Mouse (Mus musculus): ENCODE measurements around the gene Egfr.

Egfr gene

GRCm38 (mm10) chr11:16830531-16831227, 78.7 kb downstream of the Egfr start:
- no peak for DNase-seq

- DNase-seq, result no peak
Measured at GRCm38 (mm10) chr11:16831974-16832464, 80.0 kb downstream of the Egfr start.

GRCm38 (mm10) chr11:16838772-16839171, 86.8 kb downstream of the Egfr start:
- no peak for DNase-seq

- no peak for DNase-seq
Measured at GRCm38 (mm10) chr11:16842924-16843323, 90.9 kb downstream of the Egfr start.

- DNase-seq, result no peak
Measured at GRCm38 (mm10) chr11:16843889-16844568, 92.0 kb downstream of the Egfr start.

- no peak for DNase-seq
Measured at GRCm38 (mm10) chr11:16848881-16849280, 96.9 kb downstream of the Egfr start.

GRCm38 (mm10) chr11:16851361-16851760, 99.4 kb downstream of the Egfr start:
- no peak for DNase-seq

GRCm38 (mm10) chr11:16854111-16854510, 102.1 kb downstream of the Egfr start:
- DNase-seq, result no peak

GRCm38 (mm10) chr11:16857346-16857745, 105.3 kb downstream of the Egfr start:
- DNase-seq, result no peak

- no peak for DNase-seq
Measured at GRCm38 (mm10) chr11:16861037-16861436, 109.0 kb downstream of the Egfr start.

GRCm38 (mm10) chr11:16863547-16863946, 111.5 kb downstream of the Egfr start:
- DNase-seq, result no peak

GRCm38 (mm10) chr11:16864980-16865561, 113.1 kb downstream of the Egfr start:
- DNase-seq, result no peak

- no peak for DNase-seq
Measured at GRCm38 (mm10) chr11:16868051-16868450, 116.0 kb downstream of the Egfr start.

GRCm38 (mm10) chr11:16869506-16869905, 117.5 kb downstream of the Egfr start:
- DNase-seq, result no peak

- peak; percentile 6 for DNase-seq
Measured at GRCm38 (mm10) chr11:16871120-16871519, 119.1 kb downstream of the Egfr start.

- DNase-seq, result no peak
Measured at GRCm38 (mm10) chr11:16877676-16878378, 125.8 kb downstream of the Egfr start.

GRCm38 (mm10) chr11:16881932-16882331, 129.9 kb downstream of the Egfr start:
- DNase-seq, result no peak

GRCm38 (mm10) chr11:16886152-16886551, 134.1 kb downstream of the Egfr start:
- no peak for DNase-seq

GRCm38 (mm10) chr11:16888086-16888485, 136.1 kb downstream of the Egfr start:
- DNase-seq, result no peak

GRCm38 (mm10) chr11:16895441-16896356, 143.7 kb downstream of the Egfr start:
- DNase-seq, result no peak

GRCm38 (mm10) chr11:16897681-16898080, 145.7 kb downstream of the Egfr start:
- DNase-seq, result no peak

GRCm38 (mm10) chr11:16900182-16900581, 148.2 kb downstream of the Egfr start:
- DNase-seq, result no peak

All from cerebellum, adult 11-12 months (tissue).